Mouse (Mus musculus): ENCODE results near the gene Tmem9b. TPM values are rescaled to one million over a fixed set of nuclear protein-coding genes. Genes with fewer than 3 reads are reported as not detected.

Tmem9b gene
- polyA plus RNA-seq, 1 experiment from 2014 or later: 64.1 TPM

DNA sequence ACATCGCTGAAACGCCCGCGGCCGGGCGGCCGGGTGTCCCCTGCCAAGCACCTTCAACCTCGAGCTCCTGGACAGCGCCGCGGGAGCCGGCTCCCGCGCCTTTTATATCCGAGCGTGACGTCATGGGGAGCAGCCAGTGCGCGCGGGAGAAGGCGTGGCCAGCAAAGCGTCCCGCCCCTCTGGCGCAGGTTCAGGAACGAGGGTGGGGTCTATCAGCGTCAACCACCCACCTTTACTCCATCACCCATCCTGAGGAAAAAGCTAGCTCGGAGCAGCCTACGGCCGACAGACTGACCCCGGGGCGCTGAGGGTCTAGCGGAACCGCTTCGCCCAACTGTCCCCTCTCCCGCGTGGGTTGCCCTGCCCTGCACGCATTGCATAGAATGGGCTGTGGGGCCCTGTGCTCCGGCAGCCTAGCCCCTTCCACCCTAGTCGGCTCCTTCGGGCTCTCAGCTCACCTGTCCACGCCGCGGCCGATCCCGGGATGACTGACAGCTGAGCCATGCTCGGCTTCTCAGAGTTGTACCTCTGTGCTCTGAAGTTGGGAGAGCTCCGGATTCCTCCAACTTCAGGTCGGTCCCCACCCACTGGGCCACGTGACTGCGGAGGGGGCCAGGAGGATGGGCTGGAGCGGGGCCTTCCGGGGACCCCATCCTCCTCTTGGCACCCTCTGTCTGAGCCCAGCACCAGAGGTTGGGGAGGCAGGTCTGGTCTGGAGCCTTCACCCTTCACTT lies 29.0 kb upstream of the Tmem9b start, which contains the start of gene Nrip3:
TSS of gene Nrip3 (minus strand) at position 556 of the 734 bp plus-strand sequence.
- 1% methylated on average over 51 of the region's 52 CpGs for WGBS
- ATAC-seq (ENCODE audit: low FRiP score, low TSS enrichment): peak; percentile 91

DNA sequence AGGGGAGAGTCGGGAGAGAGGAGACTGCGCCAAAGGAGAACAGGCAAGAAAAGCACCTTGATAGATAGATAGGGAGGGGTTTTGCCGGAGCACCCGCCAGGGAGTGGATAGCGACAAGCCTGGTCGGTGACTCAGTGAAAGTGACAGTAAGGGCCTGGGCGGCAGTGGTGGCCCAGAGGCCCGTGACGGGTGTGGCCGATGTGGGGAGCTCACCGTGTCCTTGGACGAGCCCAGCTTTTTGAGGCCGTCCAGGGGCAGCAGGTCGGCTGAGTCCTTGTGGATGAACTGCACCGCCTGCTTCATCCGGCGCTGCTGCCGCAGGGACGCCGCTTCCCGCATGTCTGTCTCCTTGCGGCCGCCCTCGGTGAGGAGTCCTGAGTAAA lies 28.4 kb upstream of the Tmem9b start:
- no peaks in the 10 kb centered on the region for H3K36me3 ChIP-seq (ENCODE audit: insufficient read depth, low read length)
- peak; percentile 42 for ATAC-seq (ENCODE audit: low FRiP score, low TSS enrichment)
- peak overlapping the region; percentile 52 for H3K9ac ChIP-seq (replicated peaks; ENCODE audit: low read length)
- peak overlapping the region; percentile 66 for H3K4me2 ChIP-seq (replicated peaks; ENCODE audit: low read depth, low read length)
- WGBS: 0% methylated on average over 24 of the region's 24 CpGs
- H3K9me3 ChIP-seq (ENCODE audit: low read length): no peaks in the 10 kb centered on the region
- H3K27me3 ChIP-seq (ENCODE audit: insufficient read depth, low read length): peaks cover 58% of the 10 kb centered on the region
- H3K4me3 ChIP-seq (ENCODE audit: low read length): peak overlapping the region; percentile 49
- H3K27ac ChIP-seq (ENCODE audit: low read length): no peak overlapping the region
- H3K4me1 ChIP-seq (ENCODE audit: insufficient read depth, low read length): peaks cover 14% of the 10 kb centered on the region

More for the DNA sequence above, 29.0 kb upstream of the Tmem9b start, which contains the start of gene Nrip3:
- no peaks in the 10 kb centered on the region for H3K36me3 ChIP-seq (ENCODE audit: insufficient read depth, low read length)
- H3K27me3 ChIP-seq (ENCODE audit: insufficient read depth, low read length): peaks cover 58% of the 10 kb centered on the region
- peak within 1 kb of the TSS; percentile 66 for H3K4me2 ChIP-seq (replicated peaks; ENCODE audit: low read depth, low read length)
- H3K27ac ChIP-seq (ENCODE audit: low read length): no peak within 1 kb of the TSS
- peak within 1 kb of the TSS; percentile 49 for H3K4me3 ChIP-seq (ENCODE audit: low read length)
- peaks cover 14% of the 10 kb centered on the region for H3K4me1 ChIP-seq (ENCODE audit: insufficient read depth, low read length)
- H3K9me3 ChIP-seq (ENCODE audit: low read length): no peaks in the 10 kb centered on the region
- H3K9ac ChIP-seq (replicated peaks; ENCODE audit: low read length): peak within 1 kb of the TSS; percentile 52

DNA sequence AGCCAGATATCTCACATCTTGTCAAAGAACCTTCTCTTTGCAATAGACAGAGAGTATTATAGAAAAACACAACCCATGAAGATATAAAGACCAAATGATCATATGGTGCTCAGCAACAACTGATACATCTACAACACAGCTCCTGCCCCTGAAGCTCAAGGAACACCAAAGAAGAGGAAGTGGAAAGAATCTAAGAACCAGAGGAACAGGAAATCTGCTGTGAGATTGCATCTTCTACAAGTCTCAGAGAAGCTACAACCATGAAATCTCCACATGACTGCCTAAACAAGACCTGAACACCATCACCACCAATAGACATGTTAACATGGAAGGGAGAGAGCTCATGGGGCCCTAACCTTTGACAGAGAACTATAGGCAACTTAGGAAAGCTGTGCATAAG lies 19.6 kb upstream of the Tmem9b start:
- no peak for ATAC-seq (ENCODE audit: low FRiP score, low TSS enrichment)
- Histone ChIP-seq H3K9ac (replicated peaks; ENCODE audit: low read length) (no peak overlapping the region), H3K4me2 (replicated peaks; ENCODE audit: low read depth, low read length) (no peak overlapping the region), H3K36me3 (ENCODE audit: insufficient read depth, low read length) (no peaks in the 10 kb centered on the region), H3K4me1 (ENCODE audit: insufficient read depth, low read length) (no peaks in the 10 kb centered on the region), H3K9me3 (ENCODE audit: low read length) (no peaks in the 10 kb centered on the region), H3K27ac (ENCODE audit: low read length) (no peak overlapping the region), H3K4me3 (ENCODE audit: low read length) (no peak overlapping the region), H3K27me3 (ENCODE audit: insufficient read depth, low read length) (peaks cover 7% of the 10 kb centered on the region; the same call in 1 of the 2 replicates)

DNA sequence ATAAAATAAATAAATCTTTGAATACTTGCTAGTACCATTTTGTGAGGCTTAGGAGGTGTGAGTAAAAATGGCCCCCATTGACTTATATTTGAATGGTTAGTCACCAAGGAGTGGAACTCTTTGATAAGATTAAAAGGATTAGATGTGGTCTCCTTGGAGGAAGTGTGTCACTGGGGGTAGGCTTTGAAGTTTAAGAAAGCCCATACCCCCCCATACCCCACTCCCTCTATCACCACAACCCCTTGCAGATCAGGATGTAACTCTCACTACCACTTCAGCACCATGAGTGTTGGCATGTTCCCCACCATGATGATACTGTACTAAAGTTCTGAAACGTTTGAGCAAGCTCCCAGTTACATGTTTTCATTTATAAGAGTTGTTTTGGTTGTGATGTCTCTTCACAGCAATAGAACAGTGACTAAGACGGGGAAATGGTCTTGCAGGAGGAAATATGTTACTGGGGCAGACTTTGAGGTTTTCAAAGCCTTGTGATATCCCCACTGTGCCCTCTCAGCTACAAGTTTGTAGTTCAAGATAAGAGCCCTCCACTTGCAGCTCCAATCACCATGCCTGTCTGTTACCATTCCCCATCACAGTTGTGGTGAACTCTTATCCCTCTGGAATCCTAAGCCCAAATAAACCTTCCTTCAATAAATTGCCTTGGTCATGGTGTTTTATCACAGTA lies 16.2 kb upstream of the Tmem9b start:
- no peak overlapping the region for H3K9ac ChIP-seq (replicated peaks; ENCODE audit: low read length)
- H3K4me3 ChIP-seq (ENCODE audit: low read length): no peak overlapping the region
- no peaks in the 10 kb centered on the region for H3K4me1 ChIP-seq (ENCODE audit: insufficient read depth, low read length)
- H3K27me3 ChIP-seq (ENCODE audit: insufficient read depth, low read length): 0 out of 2 replicates have a peak, but pooled peaks cover 3% of the 10 kb centered on the region
- H3K9me3 ChIP-seq (ENCODE audit: low read length): no peaks in the 10 kb centered on the region
- no peaks in the 10 kb centered on the region for H3K36me3 ChIP-seq (ENCODE audit: insufficient read depth, low read length)
- H3K4me2 ChIP-seq (replicated peaks; ENCODE audit: low read depth, low read length): no peak overlapping the region
- 61% methylated on average over 2 of the region's 2 CpGs for WGBS
- ATAC-seq (ENCODE audit: low FRiP score, low TSS enrichment): no peak
- no peak overlapping the region for H3K27ac ChIP-seq (ENCODE audit: low read length)

DNA sequence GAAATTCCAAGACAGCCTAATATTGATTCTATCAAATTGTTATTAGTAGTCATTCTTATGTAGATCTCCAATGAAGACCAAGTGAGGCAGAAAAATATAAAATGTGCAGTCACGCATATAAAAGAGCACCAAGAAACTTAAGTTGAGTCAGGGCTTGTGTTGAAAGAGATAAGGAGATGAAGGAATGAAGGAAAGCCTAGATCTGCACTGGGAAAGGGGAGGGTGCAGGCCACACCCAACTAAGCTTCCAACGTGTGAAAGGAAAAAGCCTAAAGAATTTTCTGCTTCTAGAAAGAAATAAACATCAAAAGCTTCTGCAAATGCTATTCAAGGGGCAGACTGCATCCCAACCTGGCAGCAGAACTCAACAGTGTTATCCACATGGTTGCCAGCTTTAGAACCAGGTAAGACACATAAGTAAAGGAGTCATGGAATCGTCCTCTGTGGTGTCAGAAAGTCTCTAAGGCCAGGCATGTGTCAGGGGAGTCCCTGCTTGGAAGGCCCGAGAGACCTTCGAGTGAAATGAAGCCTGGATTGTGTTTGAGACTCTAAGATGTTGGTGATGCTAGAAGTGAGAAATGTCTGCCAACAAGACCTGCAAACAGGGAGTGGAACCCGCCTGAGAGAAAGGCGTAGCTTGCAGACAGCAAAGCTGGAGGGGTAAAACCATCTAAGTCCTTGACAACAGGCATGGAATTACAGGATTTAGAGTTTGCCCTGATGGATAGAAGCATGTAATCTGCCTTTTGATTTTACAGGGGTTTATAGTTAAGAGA lies 15.1 kb upstream of the Tmem9b start:
- Histone ChIP-seq H3K4me1 (ENCODE audit: insufficient read depth, low read length) (no peaks in the 10 kb centered on the region), H3K27me3 (ENCODE audit: insufficient read depth, low read length) (no peaks in the 10 kb centered on the region), H3K9ac (replicated peaks; ENCODE audit: low read length) (no peak overlapping the region), H3K4me3 (ENCODE audit: low read length) (no peak overlapping the region), H3K27ac (ENCODE audit: low read length) (no peak overlapping the region), H3K9me3 (ENCODE audit: low read length) (no peaks in the 10 kb centered on the region), H3K36me3 (ENCODE audit: insufficient read depth, low read length) (no peaks in the 10 kb centered on the region), H3K4me2 (replicated peaks; ENCODE audit: low read depth, low read length) (no peak overlapping the region)
- WGBS: 82% methylated on average over 7 of the region's 7 CpGs
- ATAC-seq (ENCODE audit: low FRiP score, low TSS enrichment): no peak

DNA sequence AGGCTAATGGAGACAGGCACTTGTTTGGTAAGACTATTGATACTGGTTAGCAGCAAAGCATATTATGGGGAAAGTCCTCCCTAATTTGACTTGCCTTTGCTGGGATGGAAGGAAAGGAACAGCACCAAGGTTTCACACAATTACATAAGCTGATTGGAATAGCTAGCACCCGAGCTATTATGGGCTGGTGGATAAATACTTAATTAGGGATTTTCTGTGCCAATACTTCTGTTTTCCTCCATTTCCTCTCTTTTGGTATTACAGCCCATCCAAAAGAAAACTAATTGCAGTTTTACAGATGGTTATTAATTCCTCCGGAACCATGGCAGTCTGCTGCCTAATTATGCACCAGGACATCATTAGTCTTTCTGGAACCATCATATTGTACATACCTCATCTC lies 11.3 kb upstream of the Tmem9b start:
- H3K4me3 ChIP-seq (ENCODE audit: low read length): no peak overlapping the region
- no peaks in the 10 kb centered on the region for H3K4me1 ChIP-seq (ENCODE audit: insufficient read depth, low read length)
- H3K4me2 ChIP-seq (replicated peaks; ENCODE audit: low read depth, low read length): no peak overlapping the region
- no peak for ATAC-seq (ENCODE audit: low FRiP score, low TSS enrichment)
- H3K27me3 ChIP-seq (ENCODE audit: insufficient read depth, low read length): no peaks in the 10 kb centered on the region
- H3K9me3 ChIP-seq (ENCODE audit: low read length): no peaks in the 10 kb centered on the region
- WGBS: 84% methylated on average over 2 of the region's 2 CpGs
- no peak overlapping the region for H3K27ac ChIP-seq (ENCODE audit: low read length)
- no peaks in the 10 kb centered on the region for H3K36me3 ChIP-seq (ENCODE audit: insufficient read depth, low read length)
- no peak overlapping the region for H3K9ac ChIP-seq (replicated peaks; ENCODE audit: low read length)

DNA sequence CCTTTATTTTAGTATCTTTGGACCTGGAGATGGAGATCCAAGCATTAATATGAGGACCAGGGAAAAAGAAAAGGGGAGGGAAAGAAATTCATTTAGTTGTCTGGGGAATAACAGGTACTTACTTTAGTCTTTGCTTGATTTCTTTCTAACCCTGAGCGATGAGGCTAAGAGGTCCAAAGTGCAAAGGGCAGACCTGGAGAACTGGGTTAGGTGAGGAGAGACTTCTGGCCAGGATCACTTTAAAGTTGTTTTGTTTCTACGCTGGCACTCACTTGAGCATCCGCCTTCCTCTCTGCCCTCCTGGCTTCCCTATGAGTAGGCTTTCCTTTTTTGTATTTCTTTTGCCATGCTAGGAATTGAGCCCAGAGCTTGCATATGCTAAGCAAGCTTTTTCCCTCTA lies 3.6 kb upstream of the Tmem9b start:
- Histone ChIP-seq H3K4me2 (replicated peaks; ENCODE audit: low read depth, low read length) (no peak overlapping the region), H3K27me3 (ENCODE audit: insufficient read depth, low read length) (no peaks in the 10 kb centered on the region), H3K9me3 (ENCODE audit: low read length) (no peaks in the 10 kb centered on the region), H3K36me3 (ENCODE audit: insufficient read depth, low read length) (no peaks in the 10 kb centered on the region), H3K9ac (replicated peaks; ENCODE audit: low read length) (no peak overlapping the region), H3K4me3 (ENCODE audit: low read length) (no peak overlapping the region), H3K4me1 (ENCODE audit: insufficient read depth, low read length) (peaks cover 8% of the 10 kb centered on the region), H3K27ac (ENCODE audit: low read length) (no peak overlapping the region)
- no peak for ATAC-seq (ENCODE audit: low FRiP score, low TSS enrichment)
- WGBS: 85% methylated on average over 3 of the region's 3 CpGs

DNA sequence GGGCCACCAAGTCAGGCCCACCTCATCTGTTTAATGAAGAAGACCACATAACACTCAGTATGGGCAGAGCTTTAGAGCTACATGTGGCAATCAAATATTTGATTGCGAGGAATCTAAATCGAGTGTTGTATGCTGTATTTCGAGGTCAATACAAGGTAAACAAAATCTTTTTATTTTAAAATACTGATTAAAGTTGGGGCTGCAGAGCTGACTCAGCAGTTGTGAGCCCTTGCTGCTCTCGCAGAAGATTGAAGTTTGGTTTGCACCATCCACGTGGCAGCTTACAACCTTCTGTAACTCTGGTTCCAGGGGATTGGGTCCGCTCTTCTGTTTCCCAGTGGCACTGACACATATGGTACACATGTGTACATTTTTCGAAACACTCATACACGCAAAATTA lies 1.4 kb upstream of the Tmem9b start:
- Histone ChIP-seq H3K36me3 (ENCODE audit: insufficient read depth, low read length) (no peaks in the 10 kb centered on the region), H3K27ac (ENCODE audit: low read length) (no peak overlapping the region), H3K4me3 (ENCODE audit: low read length) (no peak overlapping the region), H3K9me3 (ENCODE audit: low read length) (no peaks in the 10 kb centered on the region), H3K27me3 (ENCODE audit: insufficient read depth, low read length) (no peaks in the 10 kb centered on the region), H3K4me2 (replicated peaks; ENCODE audit: low read depth, low read length) (no peak overlapping the region), H3K4me1 (ENCODE audit: insufficient read depth, low read length) (peaks cover 11% of the 10 kb centered on the region), H3K9ac (replicated peaks; ENCODE audit: low read length) (no peak overlapping the region)
- 93% methylated on average over 8 of the region's 8 CpGs for WGBS
- no peak for ATAC-seq (ENCODE audit: low FRiP score, low TSS enrichment)

DNA sequence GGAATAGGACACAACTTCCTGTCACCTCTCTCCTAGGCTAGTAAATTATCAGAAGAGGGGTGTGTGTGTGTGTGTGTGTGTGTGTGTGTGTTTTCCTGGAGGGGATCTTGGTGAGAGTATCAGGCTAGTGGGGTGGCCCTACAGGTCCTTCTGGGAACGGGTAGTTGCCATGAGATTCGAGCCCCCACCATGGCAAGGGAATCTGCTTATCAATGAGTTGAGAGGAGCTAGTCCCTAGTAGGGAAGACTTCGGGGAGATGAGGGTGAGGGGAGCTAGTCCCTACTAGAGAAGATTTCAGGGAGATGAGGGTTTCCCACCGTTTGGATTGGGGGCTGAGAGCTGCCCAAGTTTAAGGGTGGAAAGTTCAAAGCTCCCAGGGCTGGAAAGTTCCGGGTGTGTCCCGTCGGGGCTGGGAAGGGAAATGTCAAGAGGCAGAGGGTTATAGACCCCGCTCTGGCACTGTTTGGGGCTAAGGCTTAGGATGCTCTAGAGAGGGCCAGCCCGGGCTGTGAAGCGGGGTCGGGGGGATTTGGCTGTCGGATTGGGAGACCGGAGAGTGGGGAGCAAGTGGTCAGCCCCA lies 1.2 kb downstream of the Tmem9b start:
- WGBS: 3% methylated on average over 13 of the region's 13 CpGs

More for the DNA sequence above, 1.2 kb downstream of the Tmem9b start:
- peak overlapping the region; percentile 76 for H3K27ac ChIP-seq (ENCODE audit: low read length)
- peak overlapping the region; percentile 77 for H3K9ac ChIP-seq (replicated peaks; ENCODE audit: low read length)
- peak overlapping the region; percentile 77 for H3K4me3 ChIP-seq (ENCODE audit: low read length)
- no peaks in the 10 kb centered on the region for H3K27me3 ChIP-seq (ENCODE audit: insufficient read depth, low read length)
- H3K9me3 ChIP-seq (ENCODE audit: low read length): no peaks in the 10 kb centered on the region
- H3K36me3 ChIP-seq (ENCODE audit: insufficient read depth, low read length): no peaks in the 10 kb centered on the region
- peak overlapping the region; percentile 74 for H3K4me2 ChIP-seq (replicated peaks; ENCODE audit: low read depth, low read length)
- ATAC-seq (ENCODE audit: low FRiP score, low TSS enrichment): peak; percentile 5; the same call in 1 of the 2 replicates
- H3K4me1 ChIP-seq (ENCODE audit: insufficient read depth, low read length): peaks cover 11% of the 10 kb centered on the region

All from kidney, embryonic 16.5 days (tissue).